Mouse (Mus musculus) urinary bladder, adult 18-20 months (tissue): ENCODE data around the gene Smok3c.
"Not testable (repeated sequence)": the region's sequence is repeated elsewhere in the genome, so short reads cannot be mapped to it uniquely, and the experiment has no call there.

Source experiments
- DNase-seq, 2 experiments: peaks; one replicate each; pipeline ENCODE4 v3.0.0; 2022; ENCODE audit warnings: low spot score in 2 of 2, mixed read lengths in 2 of 2

The Smok3c gene

GRCm38 (mm10) chr5:138052894-138053293 is at the start of gene Smok3c:
Smok3c (plus strand) TSS chr5:138053194.
- DNase-seq: not testable (repeated sequence)

GRCm38 (mm10) chr5:138009437-138009836 is 43.6 kb upstream of the Smok3c start:
- no peak for DNase-seq

GRCm38 (mm10) chr5:138012382-138012781 is 40.6 kb upstream of the Smok3c start:
- DNase-seq: no peak

- no peak for DNase-seq
These were observed 36.5 kb upstream of the Smok3c start for GRCm38 (mm10) chr5:138016530-138016929.

GRCm38 (mm10) chr5:138016997-138017396 is 36.0 kb upstream of the Smok3c start:
- DNase-seq: no peak

GRCm38 (mm10) chr5:138019577-138019976 is 33.4 kb upstream of the Smok3c start:
- DNase-seq: not testable (repeated sequence)

- DNase-seq: not testable (repeated sequence)
These were observed 32.0 kb upstream of the Smok3c start, which contains the start of the genes Smok3a and Smok3b for GRCm38 (mm10) chr5:138020961-138021479. Smok3a (plus strand) TSS chr5:138021261. Smok3b (plus strand) TSS chr5:138021429.

- DNase-seq: no peak
These were observed 20.8 kb downstream of the Smok3c start for GRCm38 (mm10) chr5:138073803-138074202.

GRCm38 (mm10) chr5:138075684-138076083 is 22.7 kb downstream of the Smok3c start:
- no peak for DNase-seq

GRCm38 (mm10) chr5:138076148-138076547 is 23.2 kb downstream of the Smok3c start:
- DNase-seq: no peak

GRCm38 (mm10) chr5:138080456-138080855 is 27.5 kb downstream of the Smok3c start:
- no peak for DNase-seq

- DNase-seq: no peak
These were observed 28.5 kb downstream of the Smok3c start for GRCm38 (mm10) chr5:138081446-138081845.

- no peak for DNase-seq
These were observed 30.4 kb downstream of the Smok3c start for GRCm38 (mm10) chr5:138083318-138083900.

GRCm38 (mm10) chr5:138083936-138084335 is 30.9 kb downstream of the Smok3c start:
- no peak for DNase-seq

GRCm38 (mm10) chr5:138084507-138084906 is 31.5 kb downstream of the Smok3c start:
- DNase-seq: no peak

- DNase-seq: peak; percentile 59 to 81
These were observed 32.0 kb downstream of the Smok3c start, which contains the start of gene Zkscan1 for GRCm38 (mm10) chr5:138084996-138085395. Zkscan1 (plus strand) TSS chr5:138085084.

- DNase-seq: peak in 1 of 2 experiments; percentile 26
These were observed 32.5 kb downstream of the Smok3c start for GRCm38 (mm10) chr5:138085421-138085911.

GRCm38 (mm10) chr5:138086842-138087241 is 33.8 kb downstream of the Smok3c start:
- no peak for DNase-seq

- no peak for DNase-seq
These were observed 35.4 kb downstream of the Smok3c start for GRCm38 (mm10) chr5:138088366-138088765.

GRCm38 (mm10) chr5:138089108-138089551 is 36.1 kb downstream of the Smok3c start:
- no peak for DNase-seq

- no peak for DNase-seq
These were observed 37.3 kb downstream of the Smok3c start for GRCm38 (mm10) chr5:138090271-138090670.

- DNase-seq: no peak
These were observed 37.7 kb downstream of the Smok3c start for GRCm38 (mm10) chr5:138090737-138091136.

- DNase-seq: no peak
These were observed 39.8 kb downstream of the Smok3c start for GRCm38 (mm10) chr5:138092771-138093170.
